Mouse (Mus musculus) splenic B cell, adult 2 months (primary cell): ENCODE results near the gene Syde1.

ENCODE experiments used
- DNase-seq: peaks from one replicate; pipeline ENCODE4 v3.0.0-alpha.2; 2011; ENCODE audit warnings: low read depth, low spot score
- H3K27me3 ChIP-seq: 2 replicates; pipeline ENCODE4 v1.6.1; 2012; ENCODE audit warnings: mild to moderate bottlenecking, low read length, moderate library complexity, mixed read lengths; ENCODE audit not compliant: control insufficient read depth, poor library complexity, insufficient read depth, severe bottlenecking
- H3K36me3 ChIP-seq: 2 replicates; pipeline ENCODE4 v1.6.1; 2012; ENCODE audit warnings: mild to moderate bottlenecking, low read length, moderate library complexity, mixed read lengths; ENCODE audit not compliant: control insufficient read depth, poor library complexity, insufficient read depth, severe bottlenecking

Syde1 gene

GRCm38 (mm10) chr10:78586026-78586425 lies 5.7 kb downstream of the Syde1 start:
- Histone ChIP-seq H3K36me3 (peaks cover 5% of the 10 kb centered on the region), H3K27me3 (no peaks in the 10 kb centered on the region)
- no peak for DNase-seq

- no peaks in the 10 kb centered on the region for H3K27me3 ChIP-seq
- peaks cover 8% of the 10 kb centered on the region for H3K36me3 ChIP-seq
- no peak for DNase-seq
These were observed 6.2 kb downstream of the Syde1 start for GRCm38 (mm10) chr10:78585606-78586005.

GRCm38 (mm10) chr10:78584996-78585395 lies 6.8 kb downstream of the Syde1 start:
- Histone ChIP-seq H3K27me3 (no peaks in the 10 kb centered on the region), H3K36me3 (peaks cover 8% of the 10 kb centered on the region)
- DNase-seq: no peak

- H3K27me3 ChIP-seq: no peaks in the 10 kb centered on the region
- peaks cover 13% of the 10 kb centered on the region for H3K36me3 ChIP-seq
- no peak for DNase-seq
These were observed 7.8 kb downstream of the Syde1 start for GRCm38 (mm10) chr10:78583939-78584338.

GRCm38 (mm10) chr10:78583347-78583746 lies 8.4 kb downstream of the Syde1 start:
- DNase-seq: no peak
- peaks cover 13% of the 10 kb centered on the region for H3K36me3 ChIP-seq
- no peaks in the 10 kb centered on the region for H3K27me3 ChIP-seq

GRCm38 (mm10) chr10:78581121-78581520 lies 10.6 kb downstream of the Syde1 start:
- DNase-seq: no peak
- peaks cover 15% of the 10 kb centered on the region for H3K36me3 ChIP-seq
- H3K27me3 ChIP-seq: no peaks in the 10 kb centered on the region

GRCm38 (mm10) chr10:78578204-78578603 lies 13.6 kb downstream of the Syde1 start:
- peaks cover 13% of the 10 kb centered on the region for H3K36me3 ChIP-seq
- no peaks in the 10 kb centered on the region for H3K27me3 ChIP-seq
- no peak for DNase-seq

GRCm38 (mm10) chr10:78576435-78577184 lies 15.2 kb downstream of the Syde1 start:
- H3K36me3 ChIP-seq: peaks cover 11% of the 10 kb centered on the region
- H3K27me3 ChIP-seq: no peaks in the 10 kb centered on the region
- DNase-seq: no peak

- peaks cover 7% of the 10 kb centered on the region; the same call in 1 of the 2 replicates for H3K36me3 ChIP-seq
- H3K27me3 ChIP-seq: no peaks in the 10 kb centered on the region
- no peak for DNase-seq
These were observed 16.1 kb downstream of the Syde1 start for GRCm38 (mm10) chr10:78575690-78576089.

GRCm38 (mm10) chr10:78575105-78575632 lies 16.6 kb downstream of the Syde1 start:
- peaks cover 7% of the 10 kb centered on the region; the same call in 1 of the 2 replicates for H3K36me3 ChIP-seq
- no peak for DNase-seq
- no peaks in the 10 kb centered on the region for H3K27me3 ChIP-seq

GRCm38 (mm10) chr10:78574250-78575104 lies 17.3 kb downstream of the Syde1 start, which contains the start of gene Ilvbl:
Gene Ilvbl, plus strand, starts transcription at chr10:78574346.
- H3K27me3 ChIP-seq: no peaks in the 10 kb centered on the region
- peaks cover 4% of the 10 kb centered on the region; the same call in 1 of the 2 replicates for H3K36me3 ChIP-seq
- peak; percentile 98 for DNase-seq

GRCm38 (mm10) chr10:78573226-78573625 lies 18.5 kb downstream of the Syde1 start:
- DNase-seq: no peak
- Histone ChIP-seq H3K27me3 (no peaks in the 10 kb centered on the region), H3K36me3 (0 out of 2 replicates have a peak, but pooled peaks cover 1% of the 10 kb centered on the region)

GRCm38 (mm10) chr10:78570897-78571296 lies 20.9 kb downstream of the Syde1 start:
- DNase-seq: no peak
- H3K36me3 ChIP-seq: no peaks in the 10 kb centered on the region
- H3K27me3 ChIP-seq: no peaks in the 10 kb centered on the region

- DNase-seq: no peak
These were observed 21.3 kb downstream of the Syde1 start for GRCm38 (mm10) chr10:78570416-78570815.

GRCm38 (mm10) chr10:78569686-78570085 lies 22.1 kb downstream of the Syde1 start:
- DNase-seq: no peak
- Histone ChIP-seq H3K27me3 (no peaks in the 10 kb centered on the region), H3K36me3 (no peaks in the 10 kb centered on the region)

More at GRCm38 (mm10) chr10:78570416-78570815, 21.3 kb downstream of the Syde1 start:
- H3K36me3 ChIP-seq: no peaks in the 10 kb centered on the region
- H3K27me3 ChIP-seq: no peaks in the 10 kb centered on the region
